Mouse (Mus musculus) liver, embryonic 14.5 days (tissue): ENCODE results near the gene Slc28a2.

Experiments used
- CTCF ChIP-seq: IDR thresholded peaks from 2 replicates; pipeline ENCODE4 v1.5.1; 2016; ENCODE audit warnings: antibody characterized with exemption, low read depth, control low read depth
- EP300 ChIP-seq: IDR thresholded peaks from 2 replicates; pipeline ENCODE4 v1.6.1; 2016; ENCODE audit warnings: antibody characterized with exemption, low read depth

DNA sequence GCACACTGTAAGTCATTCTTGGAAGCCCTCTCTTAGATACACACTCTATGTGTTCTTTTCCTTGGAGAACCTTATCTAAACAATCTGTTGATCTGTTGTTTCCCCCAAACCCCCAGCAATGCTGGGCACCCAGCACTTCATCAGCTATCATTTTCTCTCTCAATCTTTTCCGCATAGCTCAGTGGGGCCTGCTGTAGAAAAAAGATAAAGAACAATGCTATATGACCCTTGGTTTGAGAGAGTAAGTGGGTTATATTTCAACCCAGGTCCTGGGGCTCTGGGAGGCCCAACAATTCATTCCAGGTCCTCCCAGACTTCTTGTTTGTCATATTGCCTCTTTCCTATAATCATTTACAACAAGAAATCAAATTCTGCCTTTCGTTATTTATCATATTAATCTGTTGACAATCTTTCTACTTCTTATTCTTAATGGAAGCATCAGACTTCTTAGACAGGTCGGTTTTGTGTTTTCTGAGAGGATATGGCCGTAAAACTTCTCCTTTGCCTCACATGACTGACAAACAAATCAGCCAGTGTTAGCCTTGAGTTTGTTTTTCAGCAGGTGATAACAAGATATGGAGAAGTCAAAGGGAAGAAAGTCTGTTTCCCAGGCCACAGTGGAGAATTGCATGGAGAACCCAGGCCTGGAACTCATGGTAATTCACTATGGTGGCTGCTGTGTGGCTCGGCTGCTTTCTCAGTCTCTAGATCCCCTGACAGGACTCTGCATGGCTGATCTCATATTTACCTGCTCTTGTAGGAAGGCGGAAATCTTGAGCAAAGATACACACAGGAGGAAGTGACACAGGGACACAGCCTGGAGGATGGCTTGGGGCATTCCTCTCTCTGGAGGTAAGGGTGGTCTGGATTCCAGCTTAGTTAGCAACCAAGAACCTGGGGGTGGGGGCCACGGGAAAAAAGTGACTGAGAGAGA lies 15.0 kb downstream of the Slc28a2 start:
- TF ChIP-seq CTCF (no peak), EP300 (no peak)
